Mouse (Mus musculus) gastrocnemius, postnatal 4 days (tissue): ENCODE data around the gene Tmbim4. TPM values are rescaled to one million over a fixed set of nuclear protein-coding genes. Genes with fewer than 3 reads are reported as not detected.
A peak's percentile ranks its signal among the peaks of the same experiment; 100 is the strongest.
"Not testable (repeated sequence)": the region's sequence is repeated elsewhere in the genome, so short reads cannot be mapped to it uniquely, and the experiment has no call there.

ENCODE experiments used
- DNase-seq, 2 experiments: peaks; one replicate each; pipeline ENCODE4 v3.0.0; 2021 to 2022; ENCODE audit warnings: low spot score in 2 of 2, mixed read lengths in 2 of 2
- total RNA-seq, 2 experiments: library from RNA; stranded (reverse); gene quantifications; 2 replicates each; pipeline ENCODE4 v1.2.3; 2021

The Tmbim4 gene
- total RNA-seq, 2 experiments from 2014 or later = 67.2 to 69.4 TPM

GRCm38 (mm10) chr10:120193255-120193654 lies 8.1 kb upstream of the Tmbim4 start:
- DNase-seq = no peak

DNA sequence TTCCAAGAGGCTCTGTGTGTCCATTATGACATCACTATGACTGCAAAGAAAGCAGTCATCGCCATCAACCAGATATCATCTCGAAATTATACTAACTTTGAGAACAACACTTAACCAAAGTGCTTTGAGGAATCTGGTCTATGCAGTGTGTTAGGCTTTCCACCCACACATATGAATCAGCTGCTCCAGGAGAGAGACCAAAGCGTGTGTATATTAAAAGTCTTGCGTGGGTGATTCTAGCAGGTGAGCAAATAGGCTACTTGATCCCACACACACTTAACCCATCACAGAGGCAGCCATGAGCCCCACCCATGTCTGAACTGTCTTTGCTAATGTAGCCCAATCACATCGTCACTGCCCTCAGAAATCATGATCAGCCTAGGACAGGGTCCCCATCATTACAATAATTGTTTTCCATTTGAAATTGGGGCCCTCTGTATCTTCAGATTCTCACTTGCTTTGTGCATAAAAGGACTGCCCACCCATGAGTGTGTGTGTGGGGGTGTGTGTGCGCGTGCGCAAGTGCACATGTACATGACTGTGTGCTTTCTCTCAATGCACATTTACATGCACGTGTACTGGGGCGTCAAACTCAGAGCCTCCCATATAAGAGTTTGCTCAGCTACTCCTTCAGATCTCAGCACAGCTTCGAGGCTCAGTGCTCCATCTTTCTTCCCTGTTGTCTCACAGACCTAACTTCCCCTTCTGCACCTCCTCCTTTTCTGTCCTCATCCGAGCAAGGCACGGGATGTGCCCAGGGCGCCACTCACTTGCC lies 4.1 kb upstream of the Tmbim4 start:
- no peak for DNase-seq

- DNase-seq = peak; percentile 84 to 89
These were observed 592 bp downstream of the Tmbim4 start, which contains the start of gene Irak3 for GRCm38 (mm10) chr10:120201961-120202402. TSS of gene Irak3 (minus strand) at chr10:120202130.

GRCm38 (mm10) chr10:120202467-120203250 lies 1.3 kb downstream of the Tmbim4 start:
- DNase-seq = no peak

GRCm38 (mm10) chr10:120204591-120205210 lies 3.3 kb downstream of the Tmbim4 start:
- DNase-seq = no peak

DNA sequence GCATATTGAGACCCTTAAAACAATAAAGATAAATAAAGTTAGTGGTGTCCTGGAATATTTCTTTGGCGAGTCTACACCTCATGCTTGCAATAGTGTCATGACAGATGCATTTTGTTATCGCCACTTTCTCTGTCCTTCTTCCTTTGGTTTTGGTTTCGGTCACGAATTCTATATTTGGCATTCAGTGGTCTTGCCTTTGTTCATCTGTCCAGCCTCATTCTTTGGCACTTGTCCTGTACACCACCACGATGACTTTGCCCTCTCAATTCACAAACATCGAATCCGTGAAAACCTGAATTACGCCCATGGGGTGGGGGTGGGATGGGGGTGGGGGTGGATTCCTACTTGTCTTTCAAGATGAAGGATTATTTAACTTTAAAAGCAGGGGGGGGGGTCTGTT lies 6.6 kb downstream of the Tmbim4 start:
- DNase-seq = no peak

DNA sequence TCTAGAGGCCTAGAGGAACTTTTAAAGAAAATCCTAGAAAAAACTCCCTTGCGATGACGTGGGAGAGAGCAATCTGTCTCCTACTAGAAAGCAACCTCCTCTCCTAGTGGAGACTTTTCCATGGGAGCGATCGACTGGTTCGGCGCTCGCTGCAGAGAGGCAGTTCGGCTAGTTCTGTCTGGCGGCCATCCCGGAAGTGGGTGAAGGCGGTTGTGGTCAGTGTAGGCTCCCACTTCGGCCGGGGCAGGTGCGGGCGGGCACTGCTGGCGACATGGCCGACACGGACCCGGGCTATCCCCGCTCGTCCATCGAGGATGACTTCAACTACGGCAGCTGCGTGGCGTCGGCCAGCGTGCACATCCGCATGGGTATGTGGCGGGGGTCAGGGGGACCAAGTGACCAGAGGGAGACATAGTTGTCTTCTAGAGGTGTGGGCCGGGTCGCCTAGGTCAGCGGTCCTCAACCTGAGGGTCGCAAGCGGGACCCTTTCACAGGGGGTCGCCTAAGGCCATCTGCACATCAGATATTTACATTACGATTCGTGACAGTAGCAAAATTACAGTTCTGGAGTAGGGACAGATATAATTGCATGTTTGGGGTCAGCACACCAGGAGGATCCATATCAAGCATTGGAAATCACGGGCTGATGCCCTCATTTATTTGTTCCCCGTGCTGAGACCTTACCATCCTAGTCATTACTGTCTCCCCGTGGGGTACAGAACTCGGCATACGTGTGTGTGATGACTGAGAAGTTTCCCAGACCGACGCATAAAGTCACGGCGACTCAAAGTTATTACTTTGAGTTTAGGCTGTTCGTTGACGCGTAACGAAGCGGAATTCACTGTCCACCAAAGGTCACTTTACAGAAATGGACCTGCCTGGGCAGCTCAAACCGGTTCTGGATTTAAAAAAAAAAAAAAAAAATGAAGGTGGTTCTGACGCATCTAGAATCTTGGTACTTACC lies 7.5 kb downstream of the Tmbim4 start:
- DNase-seq = peak; percentile 78 to 90

DNA sequence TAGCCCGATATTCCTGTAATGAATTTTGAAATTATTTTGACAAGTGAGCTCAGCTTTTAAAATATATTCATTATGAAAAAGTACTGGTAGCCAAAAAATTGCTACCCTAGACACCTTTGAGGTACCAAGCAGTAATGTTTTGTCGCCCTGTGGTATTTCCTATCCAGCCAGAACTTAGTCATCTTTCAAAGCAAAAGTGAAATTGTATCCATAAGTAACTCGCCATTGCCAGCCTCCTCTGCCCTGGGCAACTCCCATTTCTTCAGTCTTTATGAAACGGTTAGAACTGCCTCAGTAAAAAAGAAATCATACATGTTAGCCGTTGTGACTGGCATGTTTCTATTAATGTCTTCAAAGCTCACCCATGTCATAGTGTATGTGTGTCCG lies 8.1 kb downstream of the Tmbim4 start:
- no peak for DNase-seq

DNA sequence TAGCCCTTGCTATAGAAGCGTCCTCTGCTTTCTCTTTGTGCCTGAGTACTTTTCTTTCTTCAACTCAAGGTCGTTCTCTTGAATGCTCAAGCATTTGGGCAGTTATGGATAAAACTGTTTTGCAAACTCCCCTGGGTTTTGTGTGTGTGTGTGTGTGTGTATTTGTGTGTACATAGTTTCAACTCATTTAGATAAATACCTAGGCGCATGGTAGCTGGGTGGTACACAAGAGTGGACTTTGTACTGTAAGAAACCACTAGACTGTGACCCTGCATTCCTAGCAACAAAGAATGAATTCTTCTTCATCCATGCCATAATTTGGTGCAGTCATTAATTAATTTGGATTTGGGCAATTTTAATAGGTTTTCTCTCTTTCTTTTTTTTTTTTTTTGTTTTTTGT lies 8.7 kb downstream of the Tmbim4 start:
- no peak for DNase-seq

DNA sequence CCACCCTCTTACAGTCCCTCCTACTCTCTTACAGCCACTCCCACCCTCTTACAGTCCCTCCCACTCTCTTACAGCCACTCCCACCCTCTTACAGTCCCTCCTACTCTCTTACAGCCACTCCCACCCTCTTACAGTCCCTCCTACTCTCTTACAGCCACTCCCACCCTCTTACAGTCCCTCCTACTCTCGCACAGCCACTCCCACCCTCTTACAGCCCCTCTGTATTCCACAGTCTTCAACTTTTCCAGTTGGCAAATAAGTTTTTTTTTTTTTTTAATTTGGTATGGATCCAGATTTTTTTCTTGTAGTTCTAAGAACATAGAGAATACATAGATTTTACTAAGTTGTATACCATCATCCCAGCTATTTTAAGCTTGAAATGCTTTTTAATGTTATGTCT lies 15.7 kb downstream of the Tmbim4 start:
- DNase-seq = not testable (repeated sequence)

GRCm38 (mm10) chr10:120218996-120219395 lies 17.6 kb downstream of the Tmbim4 start:
- DNase-seq = no peak

GRCm38 (mm10) chr10:120219578-120220359 lies 18.4 kb downstream of the Tmbim4 start:
- DNase-seq = no peak

GRCm38 (mm10) chr10:120220776-120221175 lies 19.4 kb downstream of the Tmbim4 start:
- DNase-seq = no peak

GRCm38 (mm10) chr10:120226871-120227661 lies 25.7 kb downstream of the Tmbim4 start, which contains the start of gene Llph:
TSS of gene Llph (plus strand) at chr10:120227070.
- DNase-seq = peak; percentile 68 to 87

DNA sequence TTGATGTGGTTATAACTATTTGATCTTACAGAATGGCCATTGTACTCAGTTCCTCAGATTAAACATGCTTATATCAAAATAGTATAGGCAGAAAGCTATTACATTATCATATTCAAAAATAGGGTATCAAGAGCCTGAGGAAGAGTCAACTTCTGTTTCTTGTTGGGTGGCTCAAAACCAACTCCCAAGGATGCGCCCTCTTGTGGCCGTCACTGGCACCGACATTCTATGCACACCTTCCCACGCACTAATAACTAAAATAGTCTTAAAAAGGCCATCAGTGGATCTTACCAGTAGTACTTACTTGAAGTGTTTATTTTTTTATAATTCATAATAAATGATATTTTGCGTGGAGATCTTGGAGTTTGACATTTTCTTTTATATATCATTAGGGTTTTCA lies 30.3 kb downstream of the Tmbim4 start:
- DNase-seq = peak; percentile 47 to 62

- peak; percentile 46 to 69 for DNase-seq
These were observed 32.4 kb downstream of the Tmbim4 start for GRCm38 (mm10) chr10:120233655-120234367.

- no peak for DNase-seq
These were observed 35.5 kb downstream of the Tmbim4 start for GRCm38 (mm10) chr10:120236855-120237254.

DNA sequence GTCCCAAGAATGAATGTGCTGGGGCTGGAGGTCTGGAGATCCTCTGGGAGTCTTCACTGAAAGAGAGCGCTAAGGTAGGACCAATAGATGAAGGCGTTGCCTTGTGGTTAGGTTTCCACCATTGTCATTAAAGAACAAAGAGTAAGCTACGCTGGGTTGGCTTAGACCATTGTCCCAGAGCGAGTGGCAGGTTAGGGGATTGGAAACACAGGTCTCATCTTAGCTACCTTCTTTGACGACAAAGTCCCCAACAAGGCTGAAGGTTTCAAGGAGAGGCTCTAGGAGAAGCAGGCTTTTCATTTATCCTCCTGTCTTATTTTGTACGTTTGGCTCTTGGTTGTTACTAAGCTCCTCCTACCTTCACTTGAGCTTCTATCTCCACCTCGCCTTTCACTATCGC lies 36.9 kb downstream of the Tmbim4 start:
- DNase-seq = no peak
